Mouse (Mus musculus) layer of hippocampus, adult 2 months (tissue): ENCODE measurements at regions not wholly inside any gene's neighbourhood (a gene's known extent, or its start where the extent isn't known, plus 50 kb on each side); places are given as distances from the start of the nearest gene placed in this dataset.

Experiments used
- DNase-seq, 2 experiments: peaks; one replicate each; pipeline ENCODE4 v3.0.0; 2022; ENCODE audit warnings: low spot score in 2 of 2
- H3K27ac ChIP-seq: fragments of 200-600 bp; 2 replicates; pipeline ENCODE4 v1.8.1; 2022
- H3K4me3 ChIP-seq: fragments of 200-600 bp; 2 replicates; pipeline ENCODE4 v1.8.1; 2022; ENCODE audit warnings: mild to moderate bottlenecking
- CTCF ChIP-seq: fragments of 200-600 bp; conservative IDR thresholded peaks from 2 replicates; pipeline ENCODE4 v1.8.1; 2022; ENCODE audit warnings: antibody characterized with exemption, mild to moderate bottlenecking, moderate library complexity

DNA sequence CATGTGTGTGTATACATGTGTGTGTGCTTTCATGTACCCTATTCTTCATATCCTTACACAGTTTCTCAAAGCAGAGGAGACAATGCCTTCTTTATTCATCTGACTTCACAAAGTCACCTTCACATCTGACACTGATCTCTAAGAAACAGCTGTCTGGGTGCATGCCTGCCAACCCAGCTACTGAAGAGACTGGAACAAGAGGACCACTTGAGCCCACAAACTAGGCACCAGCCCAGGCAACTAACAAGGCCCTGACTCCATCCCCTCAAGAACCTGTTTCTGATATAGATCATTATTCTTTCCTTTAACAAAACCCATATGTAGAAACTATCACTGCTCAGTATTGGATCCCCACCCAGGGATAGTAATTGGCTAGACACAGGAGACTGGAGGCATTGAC is 295.3 kb downstream of the Qk start:
- TF ChIP-seq CTCF, result no peak
- Histone ChIP-seq H3K27ac (no peak overlapping the region), H3K4me3 (no peak overlapping the region)
- DNase-seq, result no peak

DNA sequence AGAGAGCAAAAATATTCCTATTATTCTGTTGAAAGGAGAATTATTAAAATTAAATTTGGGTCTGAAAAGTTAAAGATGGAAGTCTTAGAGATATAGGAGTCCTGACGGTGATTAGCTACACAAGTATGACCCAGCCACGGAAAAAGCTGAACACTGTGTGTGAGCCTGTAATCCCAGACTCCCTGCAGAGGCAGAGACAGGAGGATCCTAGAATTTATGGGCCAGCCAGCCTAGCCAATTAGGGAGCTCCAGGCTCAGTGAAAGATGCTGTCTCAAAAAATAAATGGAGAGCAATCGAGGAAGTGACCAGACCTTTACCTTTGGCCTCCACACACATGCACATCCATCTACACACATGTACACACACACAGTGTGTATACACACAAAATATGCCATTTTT is 307.5 kb downstream of the Qk start:
- TF ChIP-seq CTCF, result no peak
- no peak overlapping the region for H3K27ac ChIP-seq
- no peak for DNase-seq
- H3K4me3 ChIP-seq, result no peak overlapping the region

DNA sequence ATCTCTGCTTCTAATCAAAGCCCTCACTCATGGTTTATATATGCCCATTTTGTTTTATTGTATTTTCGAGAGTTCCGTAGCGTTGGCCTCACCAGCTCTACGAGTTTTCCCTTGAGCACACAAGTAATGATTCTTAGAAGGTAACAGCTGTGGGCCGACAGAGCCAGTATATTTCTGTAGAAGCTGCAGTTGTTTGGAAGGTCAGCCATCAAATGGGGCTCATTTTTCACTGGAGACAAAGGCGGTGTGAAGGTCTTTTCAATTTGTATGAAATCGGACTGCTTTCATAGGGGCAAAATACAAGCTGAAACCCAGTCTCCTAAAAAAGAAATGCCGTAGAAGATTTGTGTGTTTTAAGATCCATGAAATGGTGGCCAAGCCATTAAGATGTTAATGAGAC is 307.9 kb downstream of the Qk start:
- Histone ChIP-seq H3K4me3 (no peak overlapping the region), H3K27ac (no peak overlapping the region)
- no peak for TF ChIP-seq CTCF
- no peak for DNase-seq

DNA sequence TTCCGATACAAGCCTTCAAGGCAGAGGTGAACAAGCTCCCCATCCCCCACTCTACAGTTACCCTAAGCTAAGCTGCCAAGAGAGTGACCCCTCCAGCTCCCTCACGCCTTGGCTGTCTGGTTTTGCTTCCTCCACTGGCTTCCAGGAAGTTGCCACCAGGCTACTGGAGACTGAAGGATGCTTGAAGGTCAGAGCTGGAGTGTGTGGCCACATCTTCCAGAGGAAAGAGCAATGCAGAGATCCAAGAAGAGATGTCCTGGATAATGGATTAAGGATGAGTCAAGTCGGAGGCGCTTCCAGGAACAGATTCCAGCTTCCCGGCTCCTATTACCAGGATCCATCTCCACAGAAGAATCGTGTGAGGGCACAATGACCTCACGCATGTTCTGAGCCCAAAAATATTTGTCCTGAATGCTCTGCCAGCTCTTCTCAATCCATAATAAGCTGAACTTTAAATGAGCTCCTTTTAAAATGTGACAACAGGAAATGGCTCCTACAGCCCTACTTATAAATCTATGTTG is 318.5 kb downstream of the Qk start:
- DNase-seq, result peak; percentile 23 to 39
- Histone ChIP-seq H3K4me3 (no peak overlapping the region), H3K27ac (peak overlapping the region; percentile 60)
- no peak for TF ChIP-seq CTCF

DNA sequence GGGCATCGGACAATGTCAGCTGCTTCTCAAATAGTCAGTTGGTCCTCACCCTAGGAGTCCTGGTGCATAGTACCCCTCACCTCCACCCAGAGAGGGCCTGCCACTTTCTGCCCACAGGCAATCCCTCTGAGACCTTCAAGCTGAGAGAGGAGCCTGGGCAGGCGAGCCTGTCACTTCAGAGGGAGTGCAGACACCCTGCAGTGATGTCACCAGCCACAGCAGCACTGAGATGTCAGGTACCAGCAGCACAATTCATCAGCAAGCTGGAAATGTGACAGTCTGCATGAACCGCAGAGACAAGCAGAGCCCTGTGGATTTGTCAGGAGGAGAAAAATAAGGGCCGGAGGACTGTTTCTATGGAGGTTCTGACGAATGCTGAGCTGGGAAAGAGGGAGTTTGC is 324.3 kb downstream of the Qk start:
- TF ChIP-seq CTCF, result no peak
- no peak for DNase-seq
- H3K4me3 ChIP-seq, result no peak overlapping the region
- H3K27ac ChIP-seq, result no peak overlapping the region

DNA sequence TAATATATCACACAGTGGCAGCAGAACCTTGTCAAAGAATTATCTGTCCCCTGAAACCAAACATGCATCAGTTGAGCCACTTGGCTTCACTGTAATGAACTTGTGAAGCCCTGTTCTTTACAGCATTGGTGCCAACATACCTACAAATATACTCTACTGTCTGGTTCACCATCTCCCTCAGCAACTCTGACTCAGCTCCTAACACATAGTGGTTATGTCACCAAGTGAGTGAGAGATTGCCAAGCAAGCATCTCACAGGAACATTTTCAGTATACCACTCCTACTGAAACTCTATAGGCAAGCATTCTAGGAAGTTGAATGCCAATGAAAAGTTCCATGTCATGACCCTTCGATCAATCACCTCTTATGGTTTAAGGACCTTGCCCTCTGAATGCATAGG is 321.2 kb upstream of the Pabpc6 start:
- no peak for TF ChIP-seq CTCF
- H3K4me3 ChIP-seq, result no peak overlapping the region
- no peak for DNase-seq
- H3K27ac ChIP-seq, result no peak overlapping the region

DNA sequence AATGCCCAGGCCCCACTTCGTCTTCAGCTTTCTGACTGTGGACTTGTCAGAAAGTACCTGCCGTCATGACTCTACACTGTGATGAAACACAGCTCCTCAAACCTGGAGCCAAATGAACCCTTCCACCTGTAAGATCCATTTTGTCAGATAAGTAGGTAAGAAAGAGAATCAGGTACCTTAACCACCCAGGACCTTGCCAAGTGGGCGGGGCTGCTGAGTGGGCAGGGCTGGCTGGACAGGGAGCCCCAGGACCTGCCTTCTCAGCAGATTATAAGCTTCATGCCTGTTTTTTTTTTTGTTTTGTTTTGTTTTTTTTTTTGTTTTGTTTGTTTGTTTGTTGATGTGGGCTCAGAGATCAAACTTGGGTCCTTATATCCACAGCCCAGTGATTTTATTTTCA is 311.8 kb upstream of the Pabpc6 start:
- no peak for DNase-seq
- TF ChIP-seq CTCF, result no peak
- Histone ChIP-seq H3K27ac (no peak overlapping the region), H3K4me3 (no peak overlapping the region)

DNA sequence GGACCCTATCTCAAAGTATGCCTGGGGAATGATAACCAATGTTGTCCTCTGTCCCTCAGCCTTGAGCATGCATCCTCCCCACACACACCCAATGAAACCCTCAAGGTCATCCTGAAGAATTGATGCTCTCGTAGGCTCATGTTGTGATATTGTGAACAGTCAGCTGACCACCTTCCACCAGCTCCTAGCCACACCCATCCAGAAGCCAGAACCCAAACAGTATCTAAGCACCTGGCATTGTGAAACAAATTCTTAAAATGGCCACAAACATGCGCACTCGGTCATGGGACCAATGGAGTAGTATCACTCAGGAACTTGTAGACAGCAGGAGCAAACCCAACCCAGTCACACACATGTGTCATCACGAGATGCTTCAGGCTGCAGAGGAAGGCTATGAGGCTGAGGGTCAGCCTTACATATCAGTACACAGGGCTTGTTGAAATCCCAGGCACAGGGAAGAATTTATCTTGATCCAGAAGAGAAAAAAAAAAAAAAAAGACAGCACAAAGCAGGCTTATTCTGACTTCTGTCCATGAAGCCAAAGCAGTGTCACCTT is 307.4 kb upstream of the Pabpc6 start:
- no peak overlapping the region; the same call in 1 of the 2 replicates for H3K27ac ChIP-seq
- H3K4me3 ChIP-seq, result no peak overlapping the region
- DNase-seq, result no peak
- TF ChIP-seq CTCF, result no peak

DNA sequence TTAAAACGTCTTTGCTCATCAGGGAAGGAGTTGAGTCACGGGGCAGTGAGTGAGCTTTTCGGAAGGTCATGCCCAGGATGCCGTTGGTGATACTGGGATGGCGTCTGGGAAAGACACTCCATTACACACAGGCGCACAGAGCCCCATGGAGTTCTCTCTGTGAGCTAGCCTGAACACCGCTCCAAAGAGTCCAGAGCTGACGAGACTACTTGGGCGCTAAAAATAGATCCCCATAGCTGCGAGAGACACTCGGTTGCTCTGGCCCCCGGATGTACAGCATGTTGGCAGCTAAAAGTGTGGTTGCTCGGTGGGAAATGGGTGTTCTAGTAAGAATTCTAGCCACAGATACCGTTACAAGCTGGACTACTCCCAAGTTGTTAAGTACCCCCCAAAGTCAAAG is 306.5 kb upstream of the Pabpc6 start:
- Histone ChIP-seq H3K4me3 (no peak overlapping the region), H3K27ac (no peak overlapping the region)
- DNase-seq, result no peak
- TF ChIP-seq CTCF, result no peak

DNA sequence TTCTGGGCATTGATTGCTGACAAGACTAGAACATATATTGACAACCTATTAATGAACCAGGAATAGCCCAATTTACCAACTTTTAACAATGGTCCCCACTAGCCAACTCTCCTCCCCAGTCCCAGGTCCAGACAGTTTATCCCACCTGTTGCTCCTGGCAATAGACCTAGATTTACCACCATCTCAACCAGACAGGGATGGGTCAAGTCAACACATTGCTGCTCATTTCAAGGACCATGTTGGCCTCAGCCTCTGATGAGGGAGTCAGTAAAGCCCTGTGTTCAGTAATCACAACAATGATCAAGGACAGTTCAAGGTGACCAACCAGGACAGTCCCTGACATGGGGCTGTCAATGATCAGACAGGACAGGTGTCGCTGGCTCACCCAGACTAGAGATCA is 305.6 kb upstream of the Pabpc6 start:
- DNase-seq, result no peak
- TF ChIP-seq CTCF, result no peak
- no peak overlapping the region for H3K4me3 ChIP-seq
- H3K27ac ChIP-seq, result no peak overlapping the region

DNA sequence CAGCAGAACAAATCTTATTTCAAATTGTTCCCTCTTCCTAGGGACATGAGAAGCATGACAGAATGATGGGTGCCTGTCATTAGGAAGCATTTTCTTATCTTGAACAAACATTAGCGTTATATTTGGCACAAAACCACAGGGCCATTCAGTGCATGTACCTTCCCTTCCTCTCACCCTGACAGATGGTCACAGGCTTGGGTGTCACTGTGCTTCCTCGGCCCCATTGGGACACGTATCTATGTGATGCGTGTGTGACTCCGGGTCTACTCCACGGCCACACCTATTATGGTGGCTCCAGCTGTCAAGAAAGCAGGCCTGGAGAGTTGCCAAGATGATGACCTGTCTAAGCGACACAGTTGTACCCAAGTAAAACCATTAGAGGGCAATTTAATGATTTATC is 298.5 kb upstream of the Pabpc6 start:
- no peak for DNase-seq
- Histone ChIP-seq H3K27ac (no peak overlapping the region), H3K4me3 (no peak overlapping the region)
- no peak for TF ChIP-seq CTCF

DNA sequence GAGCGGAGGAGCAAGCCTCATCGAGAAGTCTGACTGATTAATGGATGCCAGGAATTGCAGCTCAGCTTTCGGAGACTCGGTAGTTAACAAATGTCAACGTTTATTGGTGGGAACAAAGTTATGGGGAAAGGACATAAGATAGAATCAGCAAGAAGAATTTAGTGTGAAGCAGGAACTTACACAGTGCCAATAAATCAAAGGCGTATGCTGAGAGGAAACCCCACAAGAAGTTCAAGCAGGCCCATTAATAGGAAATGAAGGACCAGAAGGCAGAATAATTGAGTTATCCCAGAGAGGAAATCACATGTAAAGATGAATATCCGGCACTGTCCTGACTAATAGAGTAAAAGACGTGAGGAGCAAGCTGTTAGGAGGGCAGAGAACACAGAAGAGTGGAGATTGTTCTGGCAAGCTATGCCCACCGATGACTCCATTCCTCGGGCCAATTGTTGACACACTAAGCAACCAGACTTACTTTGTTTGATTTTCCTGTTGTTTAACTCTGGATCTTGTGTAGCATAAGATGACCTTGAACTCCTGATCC is 293.4 kb upstream of the Pabpc6 start:
- Histone ChIP-seq H3K27ac (no peak overlapping the region), H3K4me3 (no peak overlapping the region)
- no peak for TF ChIP-seq CTCF
- no peak for DNase-seq

DNA sequence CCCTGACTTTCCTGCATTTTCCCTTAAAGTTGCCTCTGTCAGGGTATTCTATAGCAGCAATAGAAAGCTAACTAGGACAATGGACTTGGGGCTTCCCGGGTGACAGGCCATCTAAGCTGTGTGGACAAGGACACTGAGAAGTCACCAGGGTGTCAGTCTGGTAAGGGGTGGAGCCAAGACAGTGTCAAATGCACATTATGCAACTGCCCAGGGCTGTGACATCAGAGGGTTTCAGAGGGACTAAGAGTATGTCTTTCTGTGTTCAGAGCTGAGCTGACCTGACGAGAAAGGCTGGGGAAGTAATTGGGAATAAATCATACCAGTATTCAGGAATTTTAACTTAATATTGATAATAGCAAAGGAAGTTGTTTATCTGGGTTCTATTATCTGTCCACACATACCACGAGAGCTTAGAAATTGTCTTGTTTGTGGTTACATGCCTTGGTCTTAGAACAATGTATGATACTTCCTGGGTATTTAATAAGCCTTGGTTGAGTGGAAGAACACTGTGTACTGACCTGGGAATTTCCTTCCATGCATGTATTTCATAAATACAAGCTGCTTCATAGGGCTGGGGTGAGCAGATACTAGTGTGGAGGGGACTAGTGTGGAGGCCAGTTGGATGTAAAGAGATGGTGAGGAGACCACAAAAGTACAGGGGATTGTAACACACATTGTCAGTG is 279.6 kb upstream of the Pabpc6 start:
- no peak for TF ChIP-seq CTCF
- no peak for DNase-seq
- H3K4me3 ChIP-seq, result no peak overlapping the region
- H3K27ac ChIP-seq, result no peak overlapping the region

DNA sequence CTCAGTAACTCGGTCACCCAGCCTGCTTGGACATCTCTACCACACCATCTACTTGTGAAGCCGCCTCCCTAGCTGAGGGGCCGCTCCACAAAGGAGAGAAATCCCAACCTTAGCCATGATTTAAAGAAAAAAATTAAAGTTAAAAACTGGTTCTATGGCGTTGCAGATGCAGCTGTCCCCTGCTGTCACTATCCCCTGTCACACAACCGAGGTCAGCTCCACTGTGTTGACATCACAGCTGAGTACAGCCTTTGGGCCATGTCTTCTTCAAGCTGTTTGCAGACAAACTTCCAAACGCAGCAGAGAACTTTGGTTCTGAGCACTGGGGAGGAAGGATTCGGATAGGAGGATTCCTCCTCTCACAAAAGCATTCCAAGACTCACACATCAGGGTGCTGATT is 278.1 kb upstream of the Pabpc6 start:
- no peak overlapping the region for H3K27ac ChIP-seq
- no peak for TF ChIP-seq CTCF
- no peak overlapping the region for H3K4me3 ChIP-seq
- DNase-seq, result no peak
